Mouse (Mus musculus): ENCODE results near the gene Lep. TPM values are rescaled to one million over a fixed set of nuclear protein-coding genes. Genes with fewer than 3 reads are reported as not detected.

Gene Lep
- polyA plus RNA-seq, 1 experiment: 3.0 TPM

GRCm38 (mm10) chr6:29028129-29028528 is 31.9 kb upstream of the Lep start:
- no peak overlapping the region for H3K27ac ChIP-seq (ENCODE audit: control insufficient read depth, insufficient read depth, low read length)
- no peaks in the 10 kb centered on the region for H3K27me3 ChIP-seq (ENCODE audit: control insufficient read depth, insufficient read depth, low read length)
- no peak overlapping the region for H3K4me3 ChIP-seq (ENCODE audit: control insufficient read depth, insufficient read depth, low read length)
- WGBS: 71% methylated on average over 5 of the region's 5 CpGs
- H3K36me3 ChIP-seq (ENCODE audit: control insufficient read depth, insufficient read depth, low read length): no peaks in the 10 kb centered on the region
- DNase-seq: no peak
- no peaks in the 10 kb centered on the region; the same call in 1 of the 2 replicates for H3K4me1 ChIP-seq (replicated peaks; ENCODE audit: control insufficient read depth, insufficient read depth, low read length)
- no peak for TF ChIP-seq CTCF (IDR thresholded peaks at IDR 0.05; ENCODE audit: borderline replicate concordance, control insufficient read depth, extremely low read depth, insufficient read depth, low read length, poor library complexity)
- TF ChIP-seq POLR2A (IDR thresholded peaks at IDR 0.05; ENCODE audit: control insufficient read depth, extremely low read depth, insufficient read depth, low read length, poor library complexity): no peak

GRCm38 (mm10) chr6:29029521-29029920 is 30.5 kb upstream of the Lep start:
- no peak for DNase-seq
- H3K36me3 ChIP-seq (ENCODE audit: control insufficient read depth, insufficient read depth, low read length): no peaks in the 10 kb centered on the region
- H3K4me3 ChIP-seq (ENCODE audit: control insufficient read depth, insufficient read depth, low read length): no peak overlapping the region
- TF ChIP-seq CTCF (IDR thresholded peaks at IDR 0.05; ENCODE audit: borderline replicate concordance, control insufficient read depth, extremely low read depth, insufficient read depth, low read length, poor library complexity) (no peak), POLR2A (IDR thresholded peaks at IDR 0.05; ENCODE audit: control insufficient read depth, extremely low read depth, insufficient read depth, low read length, poor library complexity) (no peak)
- H3K4me1 ChIP-seq (replicated peaks; ENCODE audit: control insufficient read depth, insufficient read depth, low read length): no peaks in the 10 kb centered on the region
- no peaks in the 10 kb centered on the region for H3K27me3 ChIP-seq (ENCODE audit: control insufficient read depth, insufficient read depth, low read length)
- no peak overlapping the region for H3K27ac ChIP-seq (ENCODE audit: control insufficient read depth, insufficient read depth, low read length)
- 73% methylated on average over 6 of the region's 6 CpGs for WGBS

- DNase-seq: no peak
- no peaks in the 10 kb centered on the region for H3K27me3 ChIP-seq (ENCODE audit: control insufficient read depth, insufficient read depth, low read length)
- H3K4me1 ChIP-seq (replicated peaks; ENCODE audit: control insufficient read depth, insufficient read depth, low read length): no peaks in the 10 kb centered on the region
- H3K4me3 ChIP-seq (ENCODE audit: control insufficient read depth, insufficient read depth, low read length): no peak overlapping the region
- 94% methylated on average over 6 of the region's 6 CpGs for WGBS
- no peak overlapping the region for H3K27ac ChIP-seq (ENCODE audit: control insufficient read depth, insufficient read depth, low read length)
- no peak for TF ChIP-seq POLR2A (IDR thresholded peaks at IDR 0.05; ENCODE audit: control insufficient read depth, extremely low read depth, insufficient read depth, low read length, poor library complexity)
- no peak for TF ChIP-seq CTCF (IDR thresholded peaks at IDR 0.05; ENCODE audit: borderline replicate concordance, control insufficient read depth, extremely low read depth, insufficient read depth, low read length, poor library complexity)
- H3K36me3 ChIP-seq (ENCODE audit: control insufficient read depth, insufficient read depth, low read length): no peaks in the 10 kb centered on the region
Observed at GRCm38 (mm10) chr6:29031216-29031615, 28.8 kb upstream of the Lep start.

DNA sequence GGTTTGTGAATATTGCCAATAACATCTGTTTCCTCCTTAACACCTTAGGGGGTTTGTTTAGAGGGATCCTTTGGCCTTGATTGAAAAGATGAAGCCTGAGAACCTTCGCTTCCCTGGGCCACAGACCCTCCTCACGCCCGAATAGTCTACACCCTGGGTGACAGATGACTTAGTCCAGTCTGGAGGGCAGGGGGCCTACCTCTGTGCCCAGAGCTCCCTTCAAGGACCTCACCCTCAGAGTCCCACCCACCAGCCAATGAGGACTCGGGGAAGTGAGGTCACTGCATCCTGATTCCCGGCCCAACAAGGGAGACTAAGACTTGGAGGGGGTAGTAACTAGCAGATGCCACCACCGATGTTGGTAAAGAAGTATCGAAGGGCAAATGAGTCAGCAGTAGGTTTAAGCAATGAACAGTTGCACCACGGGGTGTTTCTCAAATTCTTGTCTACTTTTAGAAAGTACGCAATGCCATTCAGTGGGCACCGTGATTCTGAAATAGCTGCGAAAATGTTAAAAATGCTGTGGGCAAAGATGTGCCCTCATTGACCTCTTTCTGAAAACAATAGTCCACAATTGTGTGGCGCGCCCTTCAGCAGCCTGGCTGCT is 28.2 kb upstream of the Lep start:
- H3K36me3 ChIP-seq (ENCODE audit: control insufficient read depth, insufficient read depth, low read length): no peaks in the 10 kb centered on the region
- no peak overlapping the region for H3K27ac ChIP-seq (ENCODE audit: control insufficient read depth, insufficient read depth, low read length)
- DNase-seq: no peak
- no peaks in the 10 kb centered on the region for H3K27me3 ChIP-seq (ENCODE audit: control insufficient read depth, insufficient read depth, low read length)
- H3K4me1 ChIP-seq (replicated peaks; ENCODE audit: control insufficient read depth, insufficient read depth, low read length): no peaks in the 10 kb centered on the region
- 92% methylated on average over 13 of the region's 13 CpGs for WGBS
- TF ChIP-seq POLR2A (IDR thresholded peaks at IDR 0.05; ENCODE audit: control insufficient read depth, extremely low read depth, insufficient read depth, low read length, poor library complexity) (no peak), CTCF (IDR thresholded peaks at IDR 0.05; ENCODE audit: borderline replicate concordance, control insufficient read depth, extremely low read depth, insufficient read depth, low read length, poor library complexity) (no peak)
- no peak overlapping the region for H3K4me3 ChIP-seq (ENCODE audit: control insufficient read depth, insufficient read depth, low read length)

GRCm38 (mm10) chr6:29032411-29032810 is 27.6 kb upstream of the Lep start:
- no peak overlapping the region for H3K27ac ChIP-seq (ENCODE audit: control insufficient read depth, insufficient read depth, low read length)
- 93% methylated on average over 12 of the region's 12 CpGs for WGBS
- H3K4me1 ChIP-seq (replicated peaks; ENCODE audit: control insufficient read depth, insufficient read depth, low read length): no peaks in the 10 kb centered on the region
- no peaks in the 10 kb centered on the region for H3K27me3 ChIP-seq (ENCODE audit: control insufficient read depth, insufficient read depth, low read length)
- no peak for DNase-seq
- no peak overlapping the region for H3K4me3 ChIP-seq (ENCODE audit: control insufficient read depth, insufficient read depth, low read length)
- TF ChIP-seq POLR2A (IDR thresholded peaks at IDR 0.05; ENCODE audit: control insufficient read depth, extremely low read depth, insufficient read depth, low read length, poor library complexity) (no peak), CTCF (IDR thresholded peaks at IDR 0.05; ENCODE audit: borderline replicate concordance, control insufficient read depth, extremely low read depth, insufficient read depth, low read length, poor library complexity) (no peak)
- H3K36me3 ChIP-seq (ENCODE audit: control insufficient read depth, insufficient read depth, low read length): no peaks in the 10 kb centered on the region

- TF ChIP-seq CTCF (IDR thresholded peaks at IDR 0.05; ENCODE audit: borderline replicate concordance, control insufficient read depth, extremely low read depth, insufficient read depth, low read length, poor library complexity): no peak
- no peak for TF ChIP-seq POLR2A (IDR thresholded peaks at IDR 0.05; ENCODE audit: control insufficient read depth, extremely low read depth, insufficient read depth, low read length, poor library complexity)
- DNase-seq: no peak
- Histone ChIP-seq H3K36me3 (ENCODE audit: control insufficient read depth, insufficient read depth, low read length) (no peaks in the 10 kb centered on the region), H3K27me3 (ENCODE audit: control insufficient read depth, insufficient read depth, low read length) (no peaks in the 10 kb centered on the region), H3K27ac (ENCODE audit: control insufficient read depth, insufficient read depth, low read length) (no peak overlapping the region), H3K4me1 (replicated peaks; ENCODE audit: control insufficient read depth, insufficient read depth, low read length) (no peaks in the 10 kb centered on the region), H3K4me3 (ENCODE audit: control insufficient read depth, insufficient read depth, low read length) (no peak overlapping the region)
- WGBS: 93% methylated on average over 7 of the region's 7 CpGs
Observed at GRCm38 (mm10) chr6:29033981-29034646, 25.9 kb upstream of the Lep start.
